Mouse (Mus musculus): ENCODE measurements around the gene Fam234b.

The Fam234b gene

GRCm38 (mm10) chr6:135182925-135183324, 14.9 kb upstream of the Fam234b start:
- no peak for DNase-seq (ENCODE audit: low spot score in 2 of 2)

- no peak for DNase-seq (ENCODE audit: low spot score in 2 of 2)
These were observed 13.8 kb upstream of the Fam234b start for GRCm38 (mm10) chr6:135183961-135184360.

GRCm38 (mm10) chr6:135187076-135187917, 10.5 kb upstream of the Fam234b start:
- DNase-seq (ENCODE audit: low spot score in 2 of 2) = no peak

- no peak for DNase-seq (ENCODE audit: low spot score in 2 of 2)
These were observed 9.1 kb upstream of the Fam234b start for GRCm38 (mm10) chr6:135188629-135189028.

- no peak for DNase-seq (ENCODE audit: low spot score in 2 of 2)
These were observed 7.7 kb upstream of the Fam234b start for GRCm38 (mm10) chr6:135190122-135190521.

GRCm38 (mm10) chr6:135191906-135192305, 5.9 kb upstream of the Fam234b start:
- DNase-seq (ENCODE audit: low spot score in 2 of 2) = no peak

- no peak for DNase-seq (ENCODE audit: low spot score in 2 of 2)
These were observed 4.8 kb upstream of the Fam234b start for GRCm38 (mm10) chr6:135192993-135193392.

GRCm38 (mm10) chr6:135193733-135194132, 4.0 kb upstream of the Fam234b start:
- DNase-seq (ENCODE audit: low spot score in 2 of 2) = no peak

- DNase-seq (ENCODE audit: low spot score in 2 of 2) = no peak
These were observed 2.9 kb upstream of the Fam234b start for GRCm38 (mm10) chr6:135194907-135195306.

- no peak for DNase-seq (ENCODE audit: low spot score in 2 of 2)
These were observed 1.1 kb upstream of the Fam234b start for GRCm38 (mm10) chr6:135196707-135197106.

GRCm38 (mm10) chr6:135197446-135197845, 331 bp upstream of the Fam234b start:
- DNase-seq (ENCODE audit: low spot score in 2 of 2) = no peak

- DNase-seq (ENCODE audit: low spot score in 2 of 2) = no peak
These were observed 949 bp downstream of the Fam234b start for GRCm38 (mm10) chr6:135198726-135199125.

GRCm38 (mm10) chr6:135200122-135200957, 2.6 kb downstream of the Fam234b start:
- DNase-seq (ENCODE audit: low spot score in 2 of 2) = peak; percentile 50 to 74

GRCm38 (mm10) chr6:135202668-135203067, 4.9 kb downstream of the Fam234b start:
- DNase-seq (ENCODE audit: low spot score in 2 of 2) = no peak

GRCm38 (mm10) chr6:135203737-135204136, 6.0 kb downstream of the Fam234b start:
- peak in 1 of 2 experiments; percentile 28 for DNase-seq (ENCODE audit: low spot score in 2 of 2)

GRCm38 (mm10) chr6:135204869-135205268, 7.1 kb downstream of the Fam234b start:
- DNase-seq (ENCODE audit: low spot score in 2 of 2) = no peak

GRCm38 (mm10) chr6:135205802-135206201, 8.0 kb downstream of the Fam234b start:
- DNase-seq (ENCODE audit: low spot score in 2 of 2) = no peak

GRCm38 (mm10) chr6:135206909-135207308, 9.1 kb downstream of the Fam234b start:
- no peak for DNase-seq (ENCODE audit: low spot score in 2 of 2)

- DNase-seq (ENCODE audit: low spot score in 2 of 2) = no peak
These were observed 13.4 kb downstream of the Fam234b start for GRCm38 (mm10) chr6:135211169-135211568.

- no peak for DNase-seq (ENCODE audit: low spot score in 2 of 2)
These were observed 14.9 kb downstream of the Fam234b start for GRCm38 (mm10) chr6:135212666-135213065.

- no peak for DNase-seq (ENCODE audit: low spot score in 2 of 2)
These were observed 20.6 kb downstream of the Fam234b start for GRCm38 (mm10) chr6:135218330-135218729.

- no peak for DNase-seq (ENCODE audit: low spot score in 2 of 2)
These were observed 22.1 kb downstream of the Fam234b start for GRCm38 (mm10) chr6:135219916-135220315.
